Mouse (Mus musculus) embryonic stem cell, embryonic (primary cell): ENCODE data around the gene Cmtm7.

Experiments
- CTCF ChIA-PET, 4 experiments: fragments of 300-600 bp in 2 of 4; fragments of 350-600 bp in 2 of 4; sonication (Branson Sonifier 250); formaldehyde crosslinking; loops; one replicate each; lab custom pipeline; 2022; ENCODE audit warnings: inconsistent platforms in 2 of 4; lab: Charles Lee
- POLR2A ChIA-PET, 4 experiments: fragments of 300-600 bp in 2 of 4; fragments of 350-600 bp in 2 of 4; sonication (Branson Sonifier 250); formaldehyde crosslinking; loops; one replicate each; lab custom pipeline; 2022; ENCODE audit warnings: antibody characterized with exemption in 4 of 4, inconsistent platforms in 1 of 4; lab: Charles Lee

Cmtm7 gene

GRCm38 (mm10) chr9:114731011-114731755 lies 50.5 kb downstream of the Cmtm7 start, which contains the start of gene Cmtm6:
Gene Cmtm6 (plus strand): TSS chr9:114731116.
- POLR2A ChIA-PET, result interaction anchor here in 3 of 4 experiments (0.5 to 4.0 kb wide), 53 partner anchors 8 to 614 kb away, joined by 3 to 20 read pairs (median 4); partner anchors contain the start of genes Cnot10 (in 3 of the 3), Cmtm7 (in 2 of the 3), Cmtm8 (in 2 of the 3) and Dync1li1 (in 1 of the 3)
- CTCF ChIA-PET, result interaction anchor here in 3 of 4 experiments (0.6 to 1.4 kb wide), 27 partner anchors 8 to 358 kb away, joined by 3 to 12 read pairs (median 3); partner anchors contain the start of genes Cnot10 (in 1 of the 3), Glb1 (in 1 of the 3) and Tmppe (in 1 of the 3)

- POLR2A ChIA-PET, result interaction anchor here in 3 of 4 experiments (0.5 to 4.0 kb wide), 55 partner anchors 9 to 580 kb away, joined by 3 to 20 read pairs (median 4); partner anchors contain the start of genes Cnot10 (in 3 of the 3), Cmtm7 (in 2 of the 3), Cmtm8 (in 2 of the 3) and Dync1li1 (in 1 of the 3)
- CTCF ChIA-PET, result interaction anchor here in 2 of 4 experiments (0.6 to 1.4 kb wide), 24 partner anchors 9 to 334 kb away, joined by 3 to 12 read pairs (median 3); partner anchors contain the start of genes Cnot10 (in 1 of the 2), Glb1 (in 1 of the 2) and Tmppe (in 1 of the 2)
Observed at GRCm38 (mm10) chr9:114729911-114730805, 51.5 kb downstream of the Cmtm7 start.

- CTCF ChIA-PET, result interaction anchor here in 3 of 4 experiments (0.8 to 3.1 kb wide), 8 partner anchors 11 to 78 kb away, joined by 3 to 32 read pairs (median 10); no protein-coding TSS in a partner anchor
Observed at GRCm38 (mm10) chr9:114728432-114728831, 53.2 kb downstream of the Cmtm7 start.

GRCm38 (mm10) chr9:114727315-114727714 lies 54.3 kb downstream of the Cmtm7 start:
- ChIA-PET POLR2A (interaction anchor here (0.5 to 3.0 kb wide), 34 partner anchors 9 to 521 kb away, joined by 3 to 23 read pairs (median 4); partner anchors contain the start of genes Cmtm7 (in 2 of the 4), Cnot10 (in 2 of the 4) and Dync1li1 (in 1 of the 4)), CTCF (interaction anchor here (0.6 to 3.1 kb wide), 59 partner anchors 8 to 797 kb away, joined by 3 to 32 read pairs (median 4); partner anchors contain the start of genes Cnot10 (in 1 of the 4) and Ubp1 (in 1 of the 4))

More at GRCm38 (mm10) chr9:114728432-114728831, 53.2 kb downstream of the Cmtm7 start:
- POLR2A ChIA-PET, result interaction anchor here in 3 of 4 experiments (0.6 to 3.0 kb wide), 14 partner anchors 8 to 582 kb away, joined by 3 to 23 read pairs (median 4); partner anchors contain the start of genes Cnot10 (in 1 of the 3), Dync1li1 (in 1 of the 3) and Stt3b (in 1 of the 3)

GRCm38 (mm10) chr9:114716677-114717331 lies 64.9 kb downstream of the Cmtm7 start:
- CTCF ChIA-PET, result interaction anchor here (0.8 to 3.0 kb wide), 6 partner anchors 9 to 31 kb away, joined by 3 to 22 read pairs (median 6); no protein-coding TSS in a partner anchor
- POLR2A ChIA-PET, result interaction anchor here (0.5 to 4.1 kb wide), 21 partner anchors 9 to 252 kb away, joined by 3 to 23 read pairs (median 4); partner anchors contain the start of genes Cmtm6 (in 3 of the 4), Cnot10 (in 2 of the 4) and Dync1li1 (in 1 of the 4)

GRCm38 (mm10) chr9:114713481-114713880 lies 68.2 kb downstream of the Cmtm7 start:
- CTCF ChIA-PET, result interaction anchor here in 1 of 4 experiments (0.6 kb wide), 1 partner anchor 412 kb away, joined by 3 read pairs; no protein-coding TSS in a partner anchor
- POLR2A ChIA-PET, result interaction anchor here in 1 of 4 experiments (0.9 kb wide), 1 partner anchor 15 kb away, joined by 3 read pairs; no protein-coding TSS in a partner anchor

GRCm38 (mm10) chr9:114710345-114710744 lies 71.3 kb downstream of the Cmtm7 start:
- CTCF ChIA-PET, result interaction anchor here (0.5 to 2.4 kb wide), 54 partner anchors 10 to 836 kb away, joined by 3 to 32 read pairs (median 4); partner anchors contain the start of genes Cmtm6 (in 2 of the 4), Cnot10 (in 2 of the 4), Cmtm7 (in 1 of the 4) and Cmtm8 (in 1 of the 4)
- POLR2A ChIA-PET, result interaction anchor here in 3 of 4 experiments (0.6 to 3.3 kb wide), 32 partner anchors 9 to 935 kb away, joined by 3 to 14 read pairs (median 4); partner anchors contain the start of genes Cmtm6 (in 2 of the 3), Dync1li1 (in 2 of the 3), Cnot10 (in 1 of the 3) and Gpd1l (in 1 of the 3)

- CTCF ChIA-PET, result interaction anchor here in 2 of 4 experiments (0.6 to 1.1 kb wide), 3 partner anchors 9 to 67 kb away, joined by 3 to 5 read pairs (median 4); no protein-coding TSS in a partner anchor
- POLR2A ChIA-PET, result interaction anchor here (0.6 to 2.0 kb wide), 17 partner anchors 9 to 553 kb away, joined by 3 to 17 read pairs (median 3); partner anchors contain the start of genes Cmtm6 (in 1 of the 4) and Cnot10 (in 1 of the 4)
Observed at GRCm38 (mm10) chr9:114707805-114708204, 73.9 kb downstream of the Cmtm7 start.
